ENCODE assay signal across 22 mouse cellular contexts in the genomic region with DNA sequence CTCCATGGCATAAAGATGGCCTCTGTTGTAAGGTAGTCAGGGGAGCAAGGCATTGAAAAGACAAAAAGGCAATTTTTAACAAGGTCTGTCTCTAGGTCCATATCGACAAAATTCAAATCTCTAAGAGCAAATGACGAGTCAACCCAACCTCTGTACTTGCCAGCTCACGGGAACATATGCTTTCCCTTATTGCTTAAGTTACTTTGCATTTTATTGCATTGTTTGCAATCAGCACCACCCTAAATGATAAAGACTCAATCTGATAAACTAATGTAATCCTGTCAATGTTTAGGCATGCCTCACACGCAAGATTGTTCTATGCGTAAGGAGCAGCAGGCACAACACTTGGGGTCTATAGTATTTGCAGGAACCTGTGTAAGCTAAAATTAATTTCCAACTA.
"Had no signal": no experiment of that assay in that cellular context is flagged by ENCODE, and none has a peak within 500 bp of the region (broad histone marks: within the 10 kb centered on the region; RNA-seq: fewer than 3 reads in every experiment).

No protein-coding gene starts in this region.

- H3K4me3 ChIP-seq: lung, embryonic 15.5 days; midbrain, embryonic 10.5 days; midbrain, embryonic 12.5 days; myocyte; neural tube, embryonic 13.5 days; neural tube, embryonic 15.5 days; stomach, embryonic 15.5 days had no signal

- H3K4me1 ChIP-seq: lung, embryonic 15.5 days; midbrain, embryonic 10.5 days; midbrain, embryonic 12.5 days; neural tube, embryonic 13.5 days; neural tube, embryonic 15.5 days; stomach, embryonic 15.5 days had no signal

- H3K27me3 ChIP-seq: lung, embryonic 15.5 days; midbrain, embryonic 12.5 days; neural tube, embryonic 13.5 days; neural tube, embryonic 15.5 days; stomach, embryonic 15.5 days had no signal

- H3K36me3 ChIP-seq: lung, embryonic 15.5 days; midbrain, embryonic 10.5 days; midbrain, embryonic 12.5 days; neural tube, embryonic 13.5 days; neural tube, embryonic 15.5 days; stomach, embryonic 15.5 days had no signal

- H3K9ac ChIP-seq: liver, postnatal 0 days; lung, embryonic 15.5 days; midbrain, embryonic 12.5 days; neural tube, embryonic 13.5 days; neural tube, embryonic 15.5 days; stomach, embryonic 15.5 days had no signal

- H3K9me3 ChIP-seq: lung, embryonic 15.5 days; midbrain, embryonic 10.5 days; midbrain, embryonic 12.5 days; neural tube, embryonic 13.5 days; neural tube, embryonic 15.5 days; stomach, embryonic 15.5 days had no signal

- ATAC-seq: liver, postnatal 0 days; lung, postnatal 0 days; midbrain, embryonic 16.5 days had no signal

- H3K4me2 ChIP-seq: lung, embryonic 15.5 days; midbrain, embryonic 12.5 days; neural tube, embryonic 13.5 days; neural tube, embryonic 15.5 days; stomach, embryonic 15.5 days had no signal

- DNase-seq: liver, postnatal 0 days; lung, adult 2 months; lung, postnatal 14 days; lung, postnatal 36 days; midbrain, embryonic 14.5 days; retina, postnatal 1 day; right cerebral cortex, adult 18-20 months; right cerebral cortex, postnatal 25 days; right cerebral cortex, postnatal 4 days; thymus, adult 2 months; thymus, postnatal 25 days; thymus, postnatal 4 days had no signal

- H3K27ac ChIP-seq: lung, embryonic 15.5 days; midbrain, embryonic 10.5 days; midbrain, embryonic 12.5 days; neural tube, embryonic 13.5 days; neural tube, embryonic 15.5 days; stomach, embryonic 15.5 days; stomach, postnatal 0 days had no signal
